Mouse (Mus musculus) lung, embryonic 15.5 days (tissue): ENCODE results near the gene Hoxc11. TPM values are rescaled to one million over a fixed set of nuclear protein-coding genes. Genes with fewer than 3 reads are reported as not detected.
A peak's percentile ranks its signal among the peaks of the same experiment; 100 is the strongest.

Experiments used
- ATAC-seq: fragments of 200-750 bp; cut with Nextera tagmentation; 2 replicates; pipeline ENCODE4 v1.8.0; 2017; ENCODE audit warnings: moderate number of reproducible peaks, borderline replicate concordance; ENCODE audit not compliant: low FRiP score, low TSS enrichment; ENCODE audit errors: extremely low read depth
- H3K27ac ChIP-seq: fragments of 300-500 bp; sonication (generic); 2 replicates; pipeline ENCODE4 v1.5.1; 2015; ENCODE audit warnings: moderate library complexity, mild to moderate bottlenecking, inconsistent platforms
- H3K27me3 ChIP-seq: fragments of 300-500 bp; sonication (generic); 2 replicates; pipeline ENCODE4 v1.6.1; 2015; ENCODE audit warnings: inconsistent platforms
- H3K36me3 ChIP-seq: fragments of 300-500 bp; sonication (generic); 2 replicates; pipeline ENCODE4 v1.6.1; 2015; ENCODE audit warnings: inconsistent platforms
- H3K4me1 ChIP-seq: fragments of 300-500 bp; sonication (generic); 2 replicates; pipeline ENCODE4 v1.6.1; 2015; ENCODE audit warnings: inconsistent platforms
- H3K4me2 ChIP-seq: fragments of 300-500 bp; sonication (generic); 2 replicates; pipeline ENCODE4 v1.6.1; 2015; ENCODE audit warnings: inconsistent platforms, mild to moderate bottlenecking, moderate library complexity
- H3K4me3 ChIP-seq: fragments of 300-500 bp; sonication (generic); 2 replicates; pipeline ENCODE4 v1.5.1; 2015; ENCODE audit warnings: mild to moderate bottlenecking, inconsistent platforms
- H3K9ac ChIP-seq: fragments of 300-500 bp; sonication (generic); 2 replicates; pipeline ENCODE4 v1.6.1; 2015; ENCODE audit warnings: inconsistent platforms
- H3K9me3 ChIP-seq: fragments of 300-500 bp; sonication (generic); 2 replicates; pipeline ENCODE4 v1.6.1; 2016; ENCODE audit warnings: inconsistent platforms
- WGBS: fragments of 180-500 bp; shearing (Covaris S2); methylation state at CpG from one replicate; pipeline ENCODE4 v1.1.7; 2015; 5-methylcytosine and 5-hydroxymethylcytosine counted together
- polyA plus RNA-seq: library from polyadenylated mRNA; unstranded; fragments of >200 nt; fragmentation: Nextera tagmentation; extraction: Ambion mirVana; gene quantifications from 2 replicates; pipeline ENCODE4 v1.2.1, GENCODE M21; 2015

Gene Hoxc11
- polyA plus RNA-seq: not detected in 2 replicates

GRCm38 (mm10) chr15:102954192-102955006 is at the start of gene Hoxc11:
Gene Hoxc11, plus strand, starts transcription at chr15:102954427.
- no peak for ATAC-seq
- Histone ChIP-seq H3K9ac (no peak within 1 kb of the TSS), H3K27me3 (peaks cover 100% of the 10 kb centered on the region), H3K27ac (no peak within 1 kb of the TSS), H3K4me1 (no peaks in the 10 kb centered on the region), H3K4me2 (no peak within 1 kb of the TSS), H3K9me3 (no peaks in the 10 kb centered on the region), H3K36me3 (no peaks in the 10 kb centered on the region), H3K4me3 (no peak within 1 kb of the TSS)
- WGBS: under 1% methylated on average over 57 of the region's 57 CpGs

- peaks cover 79% of the 10 kb centered on the region for H3K27me3 ChIP-seq
- no peak overlapping the region for H3K27ac ChIP-seq
- whole genome bisulfite sequencing: 22% methylated on average over 1 of the region's 1 CpGs
- no peak overlapping the region for H3K4me3 ChIP-seq
- ATAC-seq: no peak
- H3K4me2 ChIP-seq: no peak overlapping the region
- H3K9ac ChIP-seq: no peak overlapping the region
- no peaks in the 10 kb centered on the region for H3K9me3 ChIP-seq
- H3K4me1 ChIP-seq: no peaks in the 10 kb centered on the region
- H3K36me3 ChIP-seq: no peaks in the 10 kb centered on the region
These were observed 49.3 kb upstream of the Hoxc11 start for GRCm38 (mm10) chr15:102904946-102905345.

- WGBS: 2% methylated on average over 4 of the region's 4 CpGs
- Histone ChIP-seq H3K36me3 (no peaks in the 10 kb centered on the region), H3K27me3 (peaks cover 95% of the 10 kb centered on the region), H3K4me3 (no peak overlapping the region), H3K4me2 (no peak overlapping the region), H3K4me1 (no peaks in the 10 kb centered on the region), H3K9me3 (no peaks in the 10 kb centered on the region), H3K9ac (no peak overlapping the region), H3K27ac (no peak overlapping the region)
- no peak for ATAC-seq
These were observed 44.7 kb upstream of the Hoxc11 start for GRCm38 (mm10) chr15:102909536-102909935.

- no peaks in the 10 kb centered on the region for H3K4me1 ChIP-seq
- H3K9me3 ChIP-seq: no peaks in the 10 kb centered on the region
- no peak overlapping the region for H3K4me2 ChIP-seq
- peaks cover 95% of the 10 kb centered on the region for H3K27me3 ChIP-seq
- no peak for ATAC-seq
- H3K27ac ChIP-seq: no peak overlapping the region
- no peaks in the 10 kb centered on the region for H3K36me3 ChIP-seq
- H3K4me3 ChIP-seq: no peak overlapping the region
- under 1% methylated on average over 18 of the region's 18 CpGs for WGBS
- H3K9ac ChIP-seq: no peak overlapping the region
These were observed 44.2 kb upstream of the Hoxc11 start for GRCm38 (mm10) chr15:102910038-102910437.

GRCm38 (mm10) chr15:102910496-102911095 is 43.6 kb upstream of the Hoxc11 start:
- H3K27ac ChIP-seq: no peak overlapping the region
- H3K4me1 ChIP-seq: no peaks in the 10 kb centered on the region
- peaks cover 93% of the 10 kb centered on the region for H3K27me3 ChIP-seq
- no peaks in the 10 kb centered on the region for H3K9me3 ChIP-seq
- H3K4me2 ChIP-seq: no peak overlapping the region
- no peak for ATAC-seq
- no peak overlapping the region for H3K9ac ChIP-seq
- no peaks in the 10 kb centered on the region for H3K36me3 ChIP-seq
- 1% methylated on average over 22 of the region's 22 CpGs for WGBS
- H3K4me3 ChIP-seq: no peak overlapping the region

- Histone ChIP-seq H3K4me2 (no peak overlapping the region), H3K9ac (no peak overlapping the region), H3K9me3 (no peaks in the 10 kb centered on the region), H3K36me3 (no peaks in the 10 kb centered on the region), H3K4me1 (no peaks in the 10 kb centered on the region), H3K4me3 (no peak overlapping the region), H3K27me3 (peaks cover 95% of the 10 kb centered on the region), H3K27ac (no peak overlapping the region)
- no peak for ATAC-seq
- under 1% methylated on average over 19 of the region's 19 CpGs for WGBS
These were observed 41.1 kb upstream of the Hoxc11 start for GRCm38 (mm10) chr15:102913038-102913585.

- Histone ChIP-seq H3K4me1 (peaks cover 4% of the 10 kb centered on the region; the same call in 1 of the 2 replicates), H3K36me3 (no peaks in the 10 kb centered on the region), H3K4me2 (no peak overlapping the region), H3K4me3 (no peak overlapping the region), H3K9ac (no peak overlapping the region), H3K9me3 (no peaks in the 10 kb centered on the region), H3K27ac (no peak overlapping the region), H3K27me3 (peaks cover 97% of the 10 kb centered on the region)
- under 1% methylated on average over 20 of the region's 20 CpGs for WGBS
- ATAC-seq: no peak
These were observed 36.2 kb upstream of the Hoxc11 start for GRCm38 (mm10) chr15:102917972-102918572.

GRCm38 (mm10) chr15:102918611-102919265 is 35.5 kb upstream of the Hoxc11 start:
- no peak overlapping the region for H3K4me2 ChIP-seq
- peaks cover 4% of the 10 kb centered on the region; the same call in 1 of the 2 replicates for H3K4me1 ChIP-seq
- no peak overlapping the region for H3K27ac ChIP-seq
- H3K27me3 ChIP-seq: peaks cover 97% of the 10 kb centered on the region
- 3% methylated on average over 7 of the region's 7 CpGs for WGBS
- no peaks in the 10 kb centered on the region for H3K9me3 ChIP-seq
- ATAC-seq: no peak
- no peak overlapping the region for H3K9ac ChIP-seq
- H3K4me3 ChIP-seq: no peak overlapping the region
- no peaks in the 10 kb centered on the region for H3K36me3 ChIP-seq

GRCm38 (mm10) chr15:102919336-102920180 is 34.7 kb upstream of the Hoxc11 start:
- no peak overlapping the region for H3K27ac ChIP-seq
- H3K4me3 ChIP-seq: no peak overlapping the region
- peaks cover 4% of the 10 kb centered on the region; the same call in 1 of the 2 replicates for H3K4me1 ChIP-seq
- 6% methylated on average over 12 of the region's 12 CpGs for WGBS
- H3K36me3 ChIP-seq: no peaks in the 10 kb centered on the region
- H3K4me2 ChIP-seq: no peak overlapping the region
- H3K9me3 ChIP-seq: no peaks in the 10 kb centered on the region
- no peak for ATAC-seq
- no peak overlapping the region for H3K9ac ChIP-seq
- peaks cover 99% of the 10 kb centered on the region for H3K27me3 ChIP-seq

- H3K4me1 ChIP-seq: peaks cover 4% of the 10 kb centered on the region; the same call in 1 of the 2 replicates
- 1% methylated on average over 20 of the region's 20 CpGs for WGBS
- H3K27ac ChIP-seq: no peak overlapping the region
- peaks cover 99% of the 10 kb centered on the region for H3K27me3 ChIP-seq
- no peak overlapping the region for H3K9ac ChIP-seq
- peak overlapping the region; percentile 34 for H3K4me2 ChIP-seq
- H3K9me3 ChIP-seq: no peaks in the 10 kb centered on the region
- H3K36me3 ChIP-seq: no peaks in the 10 kb centered on the region
- H3K4me3 ChIP-seq: peak overlapping the region; percentile 20
- peak; percentile 82; the same call in 1 of the 2 replicates for ATAC-seq
These were observed 33.6 kb upstream of the Hoxc11 start for GRCm38 (mm10) chr15:102920619-102921018.
